Mouse (Mus musculus) cerebellum, postnatal 36 days (tissue): ENCODE data around the gene Sult6b1.

Experiments
- DNase-seq, 2 experiments: peaks; one replicate each; pipeline ENCODE4 v3.0.0; 2021 to 2022; ENCODE audit warnings: mixed read lengths in 2 of 2

The Sult6b1 gene

DNA sequence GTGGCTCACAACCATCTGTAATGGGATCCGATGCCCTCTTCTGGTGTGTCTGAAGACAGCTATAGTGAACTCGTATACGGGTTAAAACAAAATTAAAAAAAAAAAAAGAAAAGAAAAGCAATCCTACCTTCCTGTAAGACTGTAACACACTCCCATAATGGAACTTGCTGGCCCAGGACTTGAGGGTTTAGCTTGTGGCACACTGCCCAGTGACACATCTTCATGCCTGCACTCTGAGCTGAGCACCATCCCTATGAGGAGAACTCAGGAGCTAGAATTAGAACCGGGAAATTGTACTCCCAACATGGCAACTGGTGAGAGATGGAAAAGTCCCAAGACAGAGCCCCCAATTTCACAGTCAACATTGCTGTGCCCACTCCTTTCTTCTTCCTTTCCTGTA, 23.5 kb downstream of the Sult6b1 start:
- no peak for DNase-seq

DNA sequence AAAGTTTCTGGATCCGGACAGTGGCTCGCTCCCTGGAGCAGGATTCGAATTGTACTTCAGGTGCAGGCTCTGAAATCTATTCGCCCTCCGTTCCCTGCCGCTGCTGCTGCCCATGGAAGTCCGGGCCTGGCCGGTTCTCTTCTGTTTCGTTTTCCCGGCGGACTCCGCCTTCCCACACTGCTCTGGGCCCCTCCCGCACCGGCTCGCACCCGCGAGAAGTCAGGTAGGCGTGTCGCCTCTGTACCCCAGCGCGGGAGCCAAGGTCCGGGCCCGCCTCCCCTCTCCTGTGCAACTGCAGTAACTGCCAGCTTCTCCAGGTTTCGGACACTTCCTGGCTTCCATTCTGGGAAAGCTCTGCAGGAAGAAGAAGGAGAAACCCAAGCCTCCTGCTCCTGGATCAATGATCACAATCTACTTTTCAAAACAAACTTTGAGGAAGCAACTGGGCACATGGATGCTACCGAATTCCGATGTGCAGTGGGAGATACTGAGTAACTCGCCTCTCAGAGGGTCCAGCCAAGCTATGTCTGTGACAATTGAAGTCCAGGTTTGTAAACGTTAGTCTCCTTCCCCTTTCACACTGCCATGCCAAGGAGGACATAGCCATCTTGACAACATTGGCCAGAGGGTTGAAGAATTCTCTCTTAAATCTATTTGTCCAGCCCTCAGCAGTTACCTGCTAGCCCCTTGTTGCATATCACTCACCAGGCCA, 24.2 kb downstream of the Sult6b1 start, which contains the start of gene Eif2ak2:
Eif2ak2 (minus strand) TSS at position 173 of the 712 bp plus-strand sequence.
- peak; percentile 62 to 66 for DNase-seq

DNA sequence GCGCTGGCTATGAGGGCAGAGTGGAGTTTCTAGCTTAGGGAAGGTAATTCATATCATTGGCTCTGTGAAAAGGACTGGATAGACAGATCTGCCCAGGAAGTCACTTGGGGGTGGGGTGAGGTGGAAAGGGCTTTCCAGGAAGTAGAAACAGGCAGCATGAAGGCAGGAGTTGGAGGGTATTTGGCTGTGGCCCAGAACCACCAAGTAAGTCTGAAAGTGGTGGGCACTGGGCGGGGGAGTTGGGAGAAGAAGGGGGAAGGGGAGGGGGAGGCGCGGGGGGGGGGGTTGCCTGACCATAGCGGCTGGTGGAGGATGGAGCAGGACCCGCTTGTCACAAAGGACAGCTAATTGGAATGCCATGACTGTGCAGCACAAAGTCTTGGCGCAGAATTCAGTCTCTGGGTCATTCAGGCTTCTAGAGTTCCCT, 24.9 kb downstream of the Sult6b1 start:
- DNase-seq: no peak

DNA sequence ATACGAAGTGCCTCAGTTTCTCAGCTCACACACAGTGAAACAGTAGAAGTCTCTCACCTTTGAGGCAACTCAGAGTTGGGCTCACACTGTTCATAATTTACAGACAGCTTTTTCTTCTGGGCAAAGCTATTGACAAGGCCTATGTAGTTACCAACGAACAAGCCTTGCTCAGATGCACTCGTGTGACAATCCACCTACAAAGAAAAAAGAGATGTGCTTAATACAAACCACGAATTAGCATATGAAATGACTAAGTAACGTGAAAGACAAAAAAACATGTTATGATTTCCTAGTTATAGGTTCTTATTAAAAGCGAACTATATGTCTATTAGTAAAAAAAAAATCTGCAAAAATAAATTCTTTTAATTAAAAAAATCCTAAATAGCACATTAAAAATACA, 32.9 kb downstream of the Sult6b1 start:
- no peak for DNase-seq

DNA sequence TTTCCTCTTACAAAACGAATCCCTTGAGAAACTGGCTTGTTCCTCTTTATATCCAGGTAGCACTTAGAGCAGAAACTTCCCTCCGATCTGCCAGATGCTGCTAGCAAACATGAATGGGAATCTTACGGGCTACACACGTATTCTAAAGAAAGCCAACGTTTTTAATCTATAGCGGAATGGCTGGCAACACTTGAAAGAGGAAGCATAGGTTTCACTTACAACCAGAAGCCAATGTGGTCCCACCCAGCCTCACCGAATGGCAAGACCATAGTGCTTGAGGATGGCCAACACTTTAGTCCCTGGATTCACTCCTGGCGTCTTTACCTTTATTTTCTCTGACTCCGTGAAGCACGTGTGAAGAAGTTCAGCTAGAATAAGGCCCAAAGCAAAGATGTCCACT, 50.5 kb downstream of the Sult6b1 start:
- DNase-seq: no peak

DNA sequence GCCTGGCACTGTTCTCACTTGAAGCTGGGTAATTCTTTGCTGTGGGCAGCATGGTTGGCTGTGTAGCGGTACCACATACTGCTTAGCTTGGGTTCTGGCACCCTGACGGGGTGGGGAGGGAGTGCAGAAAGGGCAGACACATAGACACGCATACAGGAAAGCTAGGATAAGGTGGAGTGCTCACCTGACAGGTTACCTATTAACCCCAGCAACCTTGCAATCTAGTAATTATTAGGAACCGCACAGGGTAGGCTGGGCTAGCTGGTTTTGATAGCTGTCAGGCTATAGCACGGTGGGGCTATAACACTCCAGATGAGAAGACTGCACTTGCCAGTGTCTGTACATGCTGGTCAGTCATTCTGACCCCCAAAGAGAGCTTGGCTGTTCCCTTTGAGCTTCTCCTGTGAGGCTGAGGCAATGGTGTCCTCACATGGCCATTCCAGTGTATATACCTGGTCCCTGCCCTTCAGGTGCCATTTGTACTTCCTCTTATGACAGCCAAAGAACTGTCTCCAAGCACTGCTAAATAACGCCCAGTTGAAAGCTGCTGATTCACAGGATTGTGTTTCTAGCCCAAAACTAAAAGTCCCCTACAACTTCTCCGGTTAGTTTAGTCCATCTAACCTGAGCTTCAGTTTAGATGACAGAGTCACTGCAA, 64.4 kb downstream of the Sult6b1 start:
- DNase-seq: no peak

DNA sequence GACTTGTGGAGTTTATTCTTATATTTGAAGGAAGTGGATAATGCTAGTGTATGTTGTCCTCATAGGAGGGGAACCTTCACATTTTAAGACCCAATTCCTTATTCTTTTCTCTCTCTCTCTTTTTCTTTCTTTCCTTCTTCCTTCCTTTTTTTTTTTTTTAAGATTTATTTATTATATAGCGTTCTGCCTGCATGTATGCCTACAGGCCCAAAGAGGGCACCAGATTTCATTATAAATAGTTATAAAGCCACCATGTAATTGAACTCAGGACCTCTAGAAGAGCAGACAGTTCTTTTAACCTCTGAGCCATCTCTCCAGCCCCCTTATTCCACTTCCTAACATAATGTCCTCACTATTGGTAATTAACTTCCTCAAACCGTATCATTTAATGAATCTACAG, 70.7 kb downstream of the Sult6b1 start:
- no peak for DNase-seq

DNA sequence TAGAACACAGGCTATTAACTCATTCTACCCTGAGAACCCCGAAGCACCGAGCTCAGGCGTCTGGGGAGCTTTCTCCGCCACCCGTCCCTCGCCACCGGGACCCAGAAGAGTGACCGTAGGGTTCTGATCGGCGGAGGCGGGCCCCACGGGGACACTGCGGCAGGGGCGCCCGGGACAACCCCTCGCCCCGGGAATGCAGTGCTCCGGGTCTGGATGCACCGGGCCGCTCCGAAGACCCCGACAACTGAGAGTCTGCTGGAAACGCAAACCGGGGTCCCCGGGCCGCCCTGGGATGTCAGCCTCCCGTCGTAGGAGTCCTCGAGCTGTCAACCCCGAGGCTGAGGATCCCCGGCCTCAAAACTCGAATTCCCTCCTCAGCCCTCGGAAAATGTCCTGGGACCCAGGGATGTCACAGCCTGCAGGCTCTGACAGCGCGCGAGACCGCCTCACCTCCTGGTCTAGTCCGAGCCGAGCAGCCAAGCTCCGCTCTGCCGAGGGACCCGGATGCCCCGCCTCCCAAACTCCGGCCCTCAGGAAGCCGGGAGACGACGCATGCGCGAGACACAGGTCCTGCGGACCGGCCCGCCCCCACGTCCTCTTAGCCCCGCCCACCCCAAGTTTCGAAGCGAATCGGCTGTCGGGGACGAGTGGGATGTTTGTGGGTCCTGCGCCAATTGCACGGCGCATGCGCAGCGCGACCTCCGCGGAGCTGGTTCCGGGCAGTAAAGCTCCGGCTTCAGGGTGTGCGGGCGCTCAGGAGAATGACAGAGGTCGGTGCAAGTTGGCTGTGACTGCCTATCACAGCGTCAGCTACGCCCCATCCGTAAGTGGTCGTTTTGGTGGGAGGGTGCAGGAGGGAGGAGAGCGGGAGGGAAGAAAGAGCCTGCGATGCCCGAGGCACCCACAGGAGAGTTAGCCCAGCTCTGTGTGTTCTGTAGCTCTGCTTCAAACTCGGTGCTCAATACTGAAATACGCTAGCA, 71.6 kb downstream of the Sult6b1 start, which contains the start of the genes Heatr5b and Gpatch11:
Heatr5b (minus strand) TSS at position 509 of the 980 bp plus-strand sequence.
Gpatch11 (plus strand) TSS at position 712 of the 980 bp plus-strand sequence.
- DNase-seq: peak; percentile 98 to 99
